Mouse (Mus musculus): ENCODE data around the gene Kctd8. TPM values are rescaled to one million over a fixed set of nuclear protein-coding genes. Genes with fewer than 3 reads are reported as not detected.

Kctd8 gene
- 21.8 and 23.5 TPM in 2 replicates for polyA plus RNA-seq (2015; fragmentation: Nextera tagmentation; extraction: Ambion mirVana)

DNA sequence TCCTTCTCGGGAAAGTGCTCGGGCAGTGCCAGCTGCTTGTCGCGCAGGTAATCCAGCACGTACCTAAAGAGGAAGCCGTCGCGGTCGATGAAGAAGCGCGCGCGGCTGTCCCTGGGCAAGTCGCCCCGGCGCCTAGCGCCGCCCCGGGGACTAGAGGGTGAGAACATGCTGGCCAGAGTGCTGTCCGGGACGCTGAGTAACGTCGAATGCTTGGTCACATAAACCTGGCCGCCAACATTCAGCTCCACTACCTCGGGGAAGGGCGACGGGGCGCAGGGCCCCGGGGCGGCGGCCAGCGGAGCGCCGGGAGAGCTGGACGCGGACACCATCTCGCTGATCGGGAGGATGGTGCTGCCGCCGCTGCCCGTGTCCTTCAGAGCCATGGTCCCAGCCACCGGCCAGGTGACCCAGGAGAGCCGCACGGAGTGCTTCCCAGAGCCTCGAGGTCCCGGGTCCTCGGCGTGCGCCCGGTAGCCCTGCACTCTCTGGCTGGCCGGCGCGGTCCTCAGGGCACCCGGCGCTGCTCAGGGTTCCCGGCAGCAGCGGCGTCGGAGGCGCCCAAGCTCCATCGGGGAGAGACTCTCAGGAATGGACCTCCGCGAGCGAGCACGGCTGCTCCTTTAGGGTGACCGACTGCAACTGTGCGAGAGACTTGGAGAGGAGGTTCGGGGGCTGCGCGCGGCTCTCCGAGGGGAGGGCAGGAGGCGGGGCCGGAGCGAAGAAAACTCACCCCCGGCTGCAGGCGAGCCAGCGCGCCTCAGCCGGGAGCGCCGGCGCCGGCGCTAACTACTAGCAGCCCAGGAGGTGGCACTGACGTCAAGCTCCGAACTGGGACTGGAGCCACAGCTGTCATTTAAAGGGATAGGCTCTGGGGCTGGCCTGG, at the start of gene Kctd8:
Kctd8 (minus strand) TSS at position 761 of the 883 bp plus-strand sequence.
- peak; percentile 95 for ATAC-seq (ENCODE audit: low read depth)
- H3K9me3 ChIP-seq, result no peaks in the 10 kb centered on the region
- peak within 1 kb of the TSS; percentile 83 for H3K4me2 ChIP-seq
- peaks cover 19% of the 10 kb centered on the region for H3K27me3 ChIP-seq
- peak within 1 kb of the TSS; percentile 84 for H3K9ac ChIP-seq
- H3K27ac ChIP-seq (replicated peaks), result peak within 1 kb of the TSS; percentile 72
- H3K4me3 ChIP-seq, result peak within 1 kb of the TSS; percentile 75
- WGBS, result under 1% methylated on average over 87 of the region's 87 CpGs
- peaks cover 30% of the 10 kb centered on the region for H3K4me1 ChIP-seq (replicated peaks)
- H3K36me3 ChIP-seq, result no peaks in the 10 kb centered on the region

DNA sequence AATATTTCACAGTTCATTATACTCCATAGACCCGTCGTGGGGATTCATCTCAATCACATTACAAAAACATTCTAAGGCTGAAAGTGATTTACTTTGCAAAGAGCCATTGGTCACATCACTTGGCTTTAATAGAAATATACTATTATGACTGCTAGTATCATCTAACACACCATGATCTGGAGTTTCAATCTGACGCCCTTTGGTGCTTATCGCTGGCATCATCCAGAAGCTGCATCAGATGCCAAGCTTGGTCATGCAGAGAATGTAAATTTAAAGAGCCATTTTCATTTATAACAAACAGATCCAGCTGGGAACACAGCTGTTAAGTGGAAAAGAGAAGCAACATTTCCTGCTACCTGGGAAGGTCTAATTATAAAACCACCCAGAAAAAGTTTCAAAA, 37.6 kb upstream of the Kctd8 start:
- H3K36me3 ChIP-seq, result no peaks in the 10 kb centered on the region
- no peak for ATAC-seq (ENCODE audit: low read depth)
- H3K4me2 ChIP-seq, result no peak overlapping the region
- no peak overlapping the region for H3K4me3 ChIP-seq
- H3K27me3 ChIP-seq, result no peaks in the 10 kb centered on the region
- 80% methylated on average over 4 of the region's 4 CpGs for WGBS
- H3K27ac ChIP-seq (replicated peaks), result no peak overlapping the region
- H3K9me3 ChIP-seq, result no peaks in the 10 kb centered on the region
- no peak overlapping the region for H3K9ac ChIP-seq
- H3K4me1 ChIP-seq (replicated peaks), result no peaks in the 10 kb centered on the region

DNA sequence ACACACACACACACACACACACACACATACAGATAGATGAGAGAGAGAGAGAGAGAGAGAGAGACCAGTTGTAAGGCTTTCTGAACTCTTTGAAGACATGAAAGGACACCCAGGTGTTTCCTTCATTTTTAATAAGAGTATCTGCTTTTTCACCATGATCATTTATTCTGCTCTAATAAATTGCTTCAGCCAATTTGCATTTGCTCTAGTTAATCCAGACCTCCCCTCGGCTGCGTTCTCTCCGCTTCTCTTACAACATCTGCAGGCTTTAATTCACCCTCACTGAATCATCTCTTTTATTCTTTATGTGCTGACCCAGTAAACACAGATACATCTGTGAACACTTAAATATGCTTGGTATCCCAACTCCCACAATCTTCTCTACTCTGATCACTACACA, 9.1 kb upstream of the Kctd8 start:
- Histone ChIP-seq H3K36me3 (no peaks in the 10 kb centered on the region), H3K9ac (no peak overlapping the region), H3K4me2 (no peak overlapping the region), H3K27ac (replicated peaks) (no peak overlapping the region), H3K4me3 (no peak overlapping the region), H3K9me3 (no peaks in the 10 kb centered on the region), H3K27me3 (no peaks in the 10 kb centered on the region), H3K4me1 (replicated peaks) (no peaks in the 10 kb centered on the region)
- WGBS, result 68% methylated on average over 3 of the region's 3 CpGs
- ATAC-seq (ENCODE audit: low read depth), result no peak

DNA sequence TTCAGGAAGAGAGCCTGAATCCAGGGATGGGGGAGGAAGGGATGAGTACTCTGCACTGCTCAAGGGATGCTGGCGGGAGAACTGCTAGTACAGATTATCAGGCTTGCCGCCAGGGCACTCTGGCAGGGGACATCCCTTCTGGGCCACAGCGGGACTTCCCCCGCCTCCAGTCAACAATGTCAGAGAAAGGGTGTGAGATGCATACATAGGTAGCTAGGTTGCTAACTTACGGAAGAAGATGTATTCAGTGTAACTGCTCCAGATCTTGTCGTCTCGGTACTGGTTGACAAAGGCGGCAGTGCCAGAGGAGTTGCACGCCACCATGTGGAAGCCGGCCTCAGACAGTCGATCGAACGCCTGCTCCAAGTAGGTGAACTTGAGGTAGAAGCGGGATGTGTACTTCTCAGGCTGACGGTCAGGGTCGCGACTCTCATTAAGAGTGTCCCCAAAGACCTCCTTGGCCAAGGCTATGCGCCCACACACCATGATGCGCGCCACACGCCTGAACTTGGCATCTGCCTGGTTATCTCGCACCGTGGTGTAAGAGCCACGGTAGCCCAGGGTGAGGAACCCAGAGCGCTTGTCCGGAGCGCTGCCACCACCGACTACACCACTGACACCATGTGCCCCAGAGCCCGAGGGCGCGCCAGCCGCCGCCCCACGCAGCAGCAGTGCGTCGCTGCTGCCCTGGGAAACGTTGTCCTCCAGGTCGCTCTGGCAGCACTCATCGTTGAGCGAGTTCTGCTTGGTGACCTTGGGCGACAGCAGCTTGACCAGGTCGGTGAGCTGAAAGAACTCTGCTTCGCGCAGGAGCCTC, 1.2 kb downstream of the Kctd8 start:
- Histone ChIP-seq H3K4me3 (peak overlapping the region; percentile 75), H3K4me1 (replicated peaks) (peaks cover 30% of the 10 kb centered on the region)
- under 1% methylated on average over 44 of the region's 44 CpGs for WGBS

DNA sequence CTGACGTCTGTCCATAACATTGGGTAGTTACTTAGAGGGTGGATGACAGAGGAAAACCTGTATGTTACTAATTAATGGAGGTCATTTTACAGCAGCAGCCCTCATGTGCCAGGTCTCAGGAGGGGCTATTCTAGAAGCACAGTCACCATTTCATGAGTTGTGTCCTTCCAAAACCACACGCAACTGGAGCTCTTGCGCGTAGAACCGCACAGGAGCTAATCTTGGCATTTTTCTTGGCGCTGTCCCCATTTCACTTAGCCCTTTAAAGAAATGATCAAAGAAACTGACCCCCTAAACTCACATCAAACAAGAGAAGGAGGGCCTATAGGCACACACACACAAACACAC, 1.9 kb downstream of the Kctd8 start:
- Histone ChIP-seq H3K9ac (peak overlapping the region; percentile 84), H3K9me3 (no peaks in the 10 kb centered on the region), H3K4me1 (replicated peaks) (peaks cover 30% of the 10 kb centered on the region), H3K4me2 (peak overlapping the region; percentile 83), H3K4me3 (peak overlapping the region; percentile 75), H3K36me3 (no peaks in the 10 kb centered on the region), H3K27ac (replicated peaks) (no peak overlapping the region), H3K27me3 (peaks cover 19% of the 10 kb centered on the region)
- ATAC-seq (ENCODE audit: low read depth), result no peak
- WGBS, result 80% methylated on average over 6 of the region's 6 CpGs

More for the DNA sequence above, 1.2 kb downstream of the Kctd8 start:
- no peaks in the 10 kb centered on the region for H3K9me3 ChIP-seq
- peak overlapping the region; percentile 83 for H3K4me2 ChIP-seq
- peak overlapping the region; percentile 84 for H3K9ac ChIP-seq
- H3K27me3 ChIP-seq, result peaks cover 19% of the 10 kb centered on the region
- peak; percentile 58 for ATAC-seq (ENCODE audit: low read depth)
- peak overlapping the region; percentile 72 for H3K27ac ChIP-seq (replicated peaks)
- H3K36me3 ChIP-seq, result no peaks in the 10 kb centered on the region

DNA sequence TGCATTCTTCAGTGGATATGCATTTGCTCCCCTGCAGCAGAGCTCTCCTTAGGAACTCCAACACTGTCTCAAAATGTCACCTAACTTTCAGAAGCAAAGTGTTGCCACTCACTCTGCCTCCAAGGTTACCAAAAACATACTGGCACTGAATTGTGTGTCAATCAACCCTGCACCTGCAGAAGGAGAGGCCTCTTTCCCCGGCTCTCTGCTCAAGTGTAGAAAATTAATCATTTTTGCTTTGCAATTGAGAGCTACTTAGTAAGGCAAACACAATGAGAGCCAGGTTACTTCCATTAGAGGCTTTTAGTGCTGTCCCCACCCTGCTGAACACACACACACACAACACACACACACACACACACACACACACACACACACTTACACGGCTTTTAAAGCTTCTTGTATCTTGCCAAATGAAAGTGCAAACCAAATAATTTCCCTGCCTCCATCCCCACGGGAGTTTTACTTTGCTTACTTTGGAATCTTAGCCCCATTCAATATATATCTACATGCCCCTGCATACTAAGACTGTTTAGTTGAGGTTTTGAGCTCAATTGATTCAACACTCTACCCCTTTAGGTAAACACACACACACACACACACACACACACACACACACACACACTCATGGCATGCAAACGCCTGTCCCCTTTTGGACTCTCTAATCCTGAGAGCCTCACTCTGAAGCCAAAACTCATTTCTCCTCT, 2.4 kb downstream of the Kctd8 start:
- Histone ChIP-seq H3K27ac (replicated peaks) (no peak overlapping the region), H3K36me3 (no peaks in the 10 kb centered on the region), H3K9ac (peak overlapping the region; percentile 84), H3K27me3 (peaks cover 19% of the 10 kb centered on the region), H3K9me3 (no peaks in the 10 kb centered on the region), H3K4me3 (peak overlapping the region; percentile 75), H3K4me1 (replicated peaks) (peaks cover 30% of the 10 kb centered on the region), H3K4me2 (peak overlapping the region; percentile 83)
- WGBS, result 52% methylated on average over 4 of the region's 4 CpGs
- no peak for ATAC-seq (ENCODE audit: low read depth)

DNA sequence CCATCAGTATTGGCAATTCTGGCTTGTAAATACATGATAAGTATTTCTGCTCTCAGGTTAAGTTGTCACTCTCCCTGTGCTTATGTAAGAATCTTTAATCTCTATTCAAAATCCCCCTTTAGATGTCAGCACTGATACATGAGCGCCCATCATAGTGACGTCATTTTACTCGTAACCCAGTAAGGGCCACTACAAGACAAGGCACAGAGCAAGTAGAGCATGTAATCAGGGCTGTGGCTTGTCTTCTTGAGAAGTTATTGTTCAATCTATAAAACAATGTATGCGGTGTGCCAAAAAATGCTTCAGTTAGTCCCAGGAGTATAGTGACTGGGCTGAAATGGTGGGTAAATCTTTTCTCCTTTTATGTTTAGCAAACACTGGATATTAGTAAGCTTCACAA, 13.9 kb downstream of the Kctd8 start:
- H3K27ac ChIP-seq (replicated peaks), result no peak overlapping the region
- peaks cover 4% of the 10 kb centered on the region; the same call in 1 of the 2 replicates for H3K4me1 ChIP-seq (replicated peaks)
- no peak for ATAC-seq (ENCODE audit: low read depth)
- H3K27me3 ChIP-seq, result no peaks in the 10 kb centered on the region
- WGBS, result 72% methylated on average over 4 of the region's 4 CpGs
- no peak overlapping the region for H3K9ac ChIP-seq
- H3K9me3 ChIP-seq, result no peaks in the 10 kb centered on the region
- no peak overlapping the region for H3K4me3 ChIP-seq
- H3K4me2 ChIP-seq, result no peak overlapping the region
- H3K36me3 ChIP-seq, result no peaks in the 10 kb centered on the region

DNA sequence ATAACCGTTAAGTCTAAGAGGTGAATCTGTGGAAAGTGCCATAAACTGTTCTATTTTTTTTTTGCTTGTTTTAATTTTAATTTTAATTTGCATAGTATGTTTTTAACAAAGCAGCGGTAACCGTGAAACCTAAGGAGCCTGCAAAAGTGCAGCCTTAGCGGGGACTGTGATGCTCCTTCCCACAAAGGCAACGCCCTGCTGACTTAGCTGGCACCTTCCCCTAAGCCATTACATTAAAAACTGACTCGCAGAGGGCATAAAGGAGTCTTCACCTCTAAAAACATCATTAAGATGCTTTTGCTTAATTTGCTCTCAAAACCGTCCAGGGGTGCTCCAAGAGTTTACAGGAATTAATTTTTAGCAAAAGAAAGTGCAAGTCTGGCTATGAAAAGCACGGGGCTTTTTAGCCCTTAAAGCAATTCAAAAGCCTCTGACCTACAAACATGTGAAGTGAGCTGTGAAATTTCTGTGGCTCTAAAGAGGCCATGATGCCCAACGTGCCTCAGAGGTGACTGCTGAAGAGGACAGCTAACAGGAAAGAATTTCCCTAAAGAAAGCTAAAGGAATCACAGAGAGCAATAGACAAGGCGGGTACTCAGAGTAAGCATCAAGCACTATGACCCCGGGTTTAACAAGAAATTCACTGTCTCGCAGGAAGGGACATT, 16.8 kb downstream of the Kctd8 start:
- no peaks in the 10 kb centered on the region for H3K36me3 ChIP-seq
- H3K27me3 ChIP-seq, result no peaks in the 10 kb centered on the region
- no peaks in the 10 kb centered on the region for H3K9me3 ChIP-seq
- ATAC-seq (ENCODE audit: low read depth), result no peak
- H3K4me1 ChIP-seq (replicated peaks), result peaks cover 4% of the 10 kb centered on the region; the same call in 1 of the 2 replicates
- 34% methylated on average over 12 of the region's 12 CpGs for WGBS
- no peak overlapping the region for H3K4me3 ChIP-seq
- no peak overlapping the region for H3K9ac ChIP-seq
- H3K27ac ChIP-seq (replicated peaks), result no peak overlapping the region
- no peak overlapping the region for H3K4me2 ChIP-seq

DNA sequence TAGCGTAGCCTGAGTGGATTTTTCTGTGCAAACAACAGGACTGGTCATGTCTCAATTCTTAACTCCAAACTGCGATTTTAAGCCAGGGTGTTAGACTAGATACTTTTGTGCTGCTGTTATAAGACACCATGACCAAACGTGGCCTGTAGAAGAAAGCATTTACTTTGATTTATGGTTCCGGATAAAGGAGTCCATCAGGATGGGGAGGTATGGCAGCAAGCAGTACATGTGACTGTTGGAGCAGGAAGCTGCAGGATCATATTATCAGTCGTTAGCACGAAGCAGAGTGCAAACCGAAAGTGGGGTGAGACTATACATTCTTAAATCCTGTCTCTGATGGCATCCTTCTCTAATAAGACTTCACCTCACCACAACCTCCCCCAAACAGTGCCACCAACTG, 28.9 kb downstream of the Kctd8 start:
- Histone ChIP-seq H3K4me1 (replicated peaks) (no peaks in the 10 kb centered on the region), H3K27me3 (no peaks in the 10 kb centered on the region), H3K36me3 (no peaks in the 10 kb centered on the region), H3K9me3 (no peaks in the 10 kb centered on the region), H3K27ac (replicated peaks) (no peak overlapping the region), H3K4me2 (no peak overlapping the region), H3K4me3 (no peak overlapping the region), H3K9ac (no peak overlapping the region)
- no peak for ATAC-seq (ENCODE audit: low read depth)
- 81% methylated on average over 7 of the region's 7 CpGs for WGBS

DNA sequence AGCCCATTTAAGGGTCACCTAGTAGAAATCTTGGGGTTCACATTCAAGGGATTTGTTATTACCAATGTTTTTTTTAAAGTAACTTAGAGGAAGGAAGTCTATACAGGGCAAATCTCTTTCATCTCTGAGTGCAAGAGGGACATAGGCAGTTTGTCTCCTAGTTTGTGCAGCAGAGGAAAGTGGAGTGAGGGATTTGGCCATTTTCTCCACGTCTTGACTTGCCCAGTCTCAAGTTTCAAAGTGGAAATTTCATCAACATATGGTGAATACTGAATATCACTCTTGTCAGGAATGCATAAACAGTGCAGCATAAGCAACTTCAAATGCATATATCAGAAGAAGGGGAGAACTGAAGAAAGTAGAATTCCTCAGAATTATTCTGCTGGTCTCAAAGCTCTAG, 39.8 kb downstream of the Kctd8 start:
- no peak overlapping the region for H3K27ac ChIP-seq (replicated peaks)
- no peaks in the 10 kb centered on the region for H3K4me1 ChIP-seq (replicated peaks)
- H3K36me3 ChIP-seq, result no peaks in the 10 kb centered on the region
- WGBS, result 39% methylated on average over 1 of the region's 1 CpGs
- no peak overlapping the region for H3K4me2 ChIP-seq
- no peak overlapping the region for H3K4me3 ChIP-seq
- ATAC-seq (ENCODE audit: low read depth), result no peak
- no peak overlapping the region for H3K9ac ChIP-seq
- H3K27me3 ChIP-seq, result no peaks in the 10 kb centered on the region
- H3K9me3 ChIP-seq, result no peaks in the 10 kb centered on the region

DNA sequence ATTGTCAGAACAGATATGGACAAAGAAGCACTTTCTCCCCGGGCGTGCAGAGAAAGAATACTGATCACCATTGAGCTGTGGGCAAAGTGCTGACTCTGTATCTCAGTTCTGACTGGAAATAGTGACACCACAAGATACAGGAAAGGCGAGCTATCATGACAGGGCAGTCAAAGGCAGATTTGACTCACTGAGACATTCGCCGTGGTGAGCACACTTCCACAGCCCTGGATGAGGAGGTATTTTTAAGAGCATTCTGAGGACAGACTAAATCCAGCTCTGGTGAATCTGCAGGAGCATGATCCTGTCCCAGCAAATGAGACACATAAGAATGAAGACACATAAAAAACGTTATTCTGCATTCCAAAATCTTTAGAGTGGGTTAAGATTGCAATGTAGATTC, 49.1 kb downstream of the Kctd8 start:
- Histone ChIP-seq H3K9ac (no peak overlapping the region), H3K36me3 (no peaks in the 10 kb centered on the region), H3K4me2 (no peak overlapping the region), H3K27ac (replicated peaks) (no peak overlapping the region), H3K9me3 (no peaks in the 10 kb centered on the region), H3K4me1 (replicated peaks) (no peaks in the 10 kb centered on the region), H3K4me3 (no peak overlapping the region), H3K27me3 (no peaks in the 10 kb centered on the region)
- no peak for ATAC-seq (ENCODE audit: low read depth)
- 78% methylated on average over 6 of the region's 6 CpGs for WGBS
